Mouse (Mus musculus): ENCODE measurements around the gene Iqcf5.

DNA sequence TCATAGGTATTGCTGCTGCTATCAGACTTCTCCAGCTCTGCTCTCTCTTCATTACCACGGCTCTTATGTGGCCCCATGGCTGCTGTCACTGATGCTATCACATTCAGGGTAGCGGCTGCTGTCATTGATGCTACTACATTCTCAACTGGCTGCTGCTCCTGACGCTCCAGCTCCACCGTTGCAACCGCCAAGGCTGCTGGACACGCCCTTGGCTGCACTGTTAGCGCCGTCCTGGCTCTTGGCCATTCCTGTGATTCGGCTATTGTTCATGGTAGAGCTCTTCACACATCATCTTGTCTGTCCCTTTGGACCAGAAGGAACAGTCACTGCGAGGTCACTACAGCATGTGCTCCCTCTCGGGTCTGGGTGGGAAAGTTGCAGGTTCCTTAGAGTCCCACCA, 47.9 kb downstream of the Iqcf5 start:
- TF ChIP-seq POLR2A (IDR thresholded peaks at IDR 0.05; ENCODE audit: borderline replicate concordance, extremely low read depth, insufficient read depth, insufficient read length, poor library complexity, severe bottlenecking) (no peak), CTCF (IDR thresholded peaks at IDR 0.05; ENCODE audit: borderline replicate concordance, extremely low read depth, insufficient read depth, insufficient read length) (no peak)
